Mouse (Mus musculus) stomach, postnatal 0 days (tissue): ENCODE data around the gene Rin2.

Experiments
- CTCF ChIP-seq: IDR thresholded peaks from 2 replicates; pipeline ENCODE4 v1.5.1; 2016; ENCODE audit warnings: antibody characterized with exemption, low read depth, mild to moderate bottlenecking, moderate library complexity
- EP300 ChIP-seq: optimal IDR thresholded peaks from 2 replicates; pipeline ENCODE3; 2016; ENCODE audit warnings: antibody characterized with exemption

GRCm38 (mm10) chr2:145656716-145657115 lies 18.3 kb upstream of the Rin2 start:
- TF ChIP-seq CTCF: no peak
- no peak for TF ChIP-seq EP300
